Mouse (Mus musculus) neural tube, embryonic 14.5 days (tissue): Measurements from ENCODE around the gene Pard6b. TPM values are rescaled to one million over a fixed set of nuclear protein-coding genes. Genes with fewer than 3 reads are reported as not detected.
A peak's percentile ranks its signal among the peaks of the same experiment; 100 is the strongest.

Experiments
- ATAC-seq: fragments of 200-750 bp; cut with Nextera tagmentation; 2 replicates; pipeline ENCODE4 v1.8.0; 2017; ENCODE audit warnings: low read depth, mild to moderate bottlenecking, moderate TSS enrichment, moderate library complexity
- H3K27ac ChIP-seq: fragments of 300-500 bp; sonication (generic); 2 replicates; pipeline ENCODE4 v1.5.1; 2014; ENCODE audit warnings: low read depth, mild to moderate bottlenecking, control low read depth, low read length, moderate library complexity, mixed read lengths
- H3K27me3 ChIP-seq: fragments of 300-500 bp; sonication (generic); 2 replicates; pipeline ENCODE4 v1.6.1; 2014; ENCODE audit warnings: low read length; ENCODE audit not compliant: control insufficient read depth, insufficient read depth
- H3K36me3 ChIP-seq: fragments of 300-500 bp; sonication (generic); 2 replicates; pipeline ENCODE4 v1.6.1; 2014; ENCODE audit warnings: low read length, mixed read lengths; ENCODE audit not compliant: control insufficient read depth, insufficient read depth
- H3K4me1 ChIP-seq: fragments of 300-500 bp; sonication (generic); 2 replicates; pipeline ENCODE4 v1.6.1; 2014; ENCODE audit warnings: low read length; ENCODE audit not compliant: control insufficient read depth, insufficient read depth
- H3K4me2 ChIP-seq: fragments of 300-500 bp; sonication (generic); 2 replicates; pipeline ENCODE4 v1.6.1; 2014; ENCODE audit warnings: mild to moderate bottlenecking, low read depth, low read length, control low read depth
- H3K4me3 ChIP-seq: fragments of 300-500 bp; sonication (generic); 2 replicates; pipeline ENCODE4 v1.5.1; 2014; ENCODE audit warnings: low read depth, low read length, control low read depth, mixed read lengths
- H3K9ac ChIP-seq: fragments of 300-500 bp; sonication (generic); replicated peaks from 2 replicates; pipeline ENCODE4 v1.6.1; 2014; ENCODE audit warnings: low read depth, mild to moderate bottlenecking, control low read depth, low read length, mixed read lengths
- H3K9me3 ChIP-seq: fragments of 300-500 bp; sonication (generic); 2 replicates; pipeline ENCODE4 v1.6.1; 2016; ENCODE audit warnings: low read length; ENCODE audit not compliant: control insufficient read depth
- WGBS: fragments of 180-500 bp; shearing (Covaris S2); extraction: QIAGEN DNeasy Blood & Tissue Kit; methylation state at CpG from one replicate; pipeline ENCODE4 v1.1.7; 2014; 5-methylcytosine and 5-hydroxymethylcytosine counted together
- polyA plus RNA-seq: library from polyadenylated mRNA; unstranded; fragments of >200 nt; fragmentation: Nextera tagmentation; extraction: Ambion mirVana; gene quantifications from 2 replicates; pipeline ENCODE4 v1.2.1, GENCODE M21; 2014

The Pard6b gene
- polyA plus RNA-seq, 1 experiment from 2014 or later = 8.5 TPM

DNA sequence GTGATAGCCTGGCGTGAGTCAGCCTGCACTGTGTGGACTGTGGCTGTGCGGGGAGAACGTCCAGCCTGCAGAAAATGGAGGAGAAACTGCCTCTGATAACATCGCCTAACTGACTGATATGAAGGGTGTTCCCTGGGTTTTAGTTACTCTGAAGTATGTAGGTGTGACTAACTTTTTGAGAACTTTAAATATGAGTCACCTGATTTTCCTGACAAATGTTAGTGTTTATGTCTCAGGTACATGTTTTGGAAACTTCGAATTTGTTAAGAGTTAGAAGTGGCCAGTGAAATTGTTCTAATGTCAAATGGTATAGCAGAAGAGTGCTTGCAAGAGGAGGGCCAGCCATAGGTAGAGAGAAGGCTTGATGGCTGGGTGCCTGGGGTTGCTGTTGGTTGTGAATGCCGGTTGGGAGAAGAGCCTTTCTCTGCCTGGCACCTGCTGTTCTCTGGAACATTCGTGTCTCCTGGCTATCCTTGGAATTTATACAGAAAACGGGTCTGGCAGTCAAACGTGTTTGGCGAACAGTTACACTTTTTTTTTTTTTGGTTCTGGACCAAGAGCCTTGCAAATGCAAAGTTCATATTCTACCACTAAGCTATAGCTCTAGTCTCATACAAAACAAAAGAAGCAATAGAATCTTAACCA, 4.9 kb downstream of the Pard6b start:
- no peaks in the 10 kb centered on the region for H3K27me3 ChIP-seq
- no peak overlapping the region for H3K4me2 ChIP-seq
- WGBS = 70% methylated on average over 10 of the region's 10 CpGs
- H3K4me3 ChIP-seq = no peak overlapping the region
- H3K9ac ChIP-seq = no peak overlapping the region
- peaks cover 7% of the 10 kb centered on the region for H3K4me1 ChIP-seq
- no peaks in the 10 kb centered on the region for H3K36me3 ChIP-seq
- no peaks in the 10 kb centered on the region for H3K9me3 ChIP-seq
- ATAC-seq = no peak
- H3K27ac ChIP-seq = no peak overlapping the region

DNA sequence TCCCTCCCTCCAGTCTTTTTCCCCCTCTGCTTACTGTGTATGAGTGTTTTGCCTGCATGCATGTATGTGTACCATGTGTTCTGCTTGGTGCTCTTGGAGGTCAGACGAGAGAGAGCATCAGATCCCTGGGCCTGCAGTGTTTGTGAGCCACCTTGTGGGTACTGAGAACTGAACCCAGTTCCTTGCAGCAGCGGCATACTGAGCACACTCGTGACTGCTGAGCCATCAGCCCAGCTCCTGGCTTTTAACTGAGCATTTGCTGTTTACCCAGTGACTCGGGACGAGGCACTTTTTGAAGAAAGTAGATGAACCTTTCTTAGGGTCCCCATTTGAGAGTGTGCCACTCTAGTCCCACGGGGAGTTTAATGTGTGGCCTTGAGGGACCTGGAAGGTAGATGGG, 5.5 kb downstream of the Pard6b start:
- WGBS = 68% methylated on average over 6 of the region's 6 CpGs
- Histone ChIP-seq H3K27ac (no peak overlapping the region), H3K27me3 (no peaks in the 10 kb centered on the region), H3K9me3 (no peaks in the 10 kb centered on the region), H3K4me2 (no peak overlapping the region), H3K9ac (no peak overlapping the region), H3K4me1 (peaks cover 7% of the 10 kb centered on the region), H3K4me3 (no peak overlapping the region), H3K36me3 (no peaks in the 10 kb centered on the region)
- no peak for ATAC-seq

DNA sequence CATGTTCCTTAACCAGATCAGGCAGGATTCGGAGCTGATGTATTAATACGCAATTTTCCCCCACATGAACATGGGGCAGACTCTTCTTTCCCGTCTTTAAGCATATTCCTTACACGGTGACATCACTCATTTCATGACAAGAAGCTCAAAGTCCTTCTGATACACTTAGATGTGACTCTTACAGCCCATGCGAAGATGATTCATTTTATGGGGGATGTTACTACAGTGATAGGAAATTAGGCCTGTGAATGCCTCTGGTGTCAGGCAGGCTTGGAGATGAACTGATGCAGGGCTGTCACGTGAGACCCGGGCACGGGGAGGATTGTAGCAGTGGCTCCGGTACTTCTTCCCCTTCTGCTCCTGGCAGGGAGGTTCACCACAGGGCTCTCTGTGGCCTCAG, 6.0 kb downstream of the Pard6b start:
- Histone ChIP-seq H3K4me3 (no peak overlapping the region), H3K9me3 (no peaks in the 10 kb centered on the region), H3K9ac (no peak overlapping the region), H3K36me3 (no peaks in the 10 kb centered on the region), H3K27me3 (no peaks in the 10 kb centered on the region), H3K27ac (no peak overlapping the region), H3K4me1 (peaks cover 6% of the 10 kb centered on the region), H3K4me2 (no peak overlapping the region)
- 80% methylated on average over 9 of the region's 9 CpGs for WGBS
- ATAC-seq = no peak

DNA sequence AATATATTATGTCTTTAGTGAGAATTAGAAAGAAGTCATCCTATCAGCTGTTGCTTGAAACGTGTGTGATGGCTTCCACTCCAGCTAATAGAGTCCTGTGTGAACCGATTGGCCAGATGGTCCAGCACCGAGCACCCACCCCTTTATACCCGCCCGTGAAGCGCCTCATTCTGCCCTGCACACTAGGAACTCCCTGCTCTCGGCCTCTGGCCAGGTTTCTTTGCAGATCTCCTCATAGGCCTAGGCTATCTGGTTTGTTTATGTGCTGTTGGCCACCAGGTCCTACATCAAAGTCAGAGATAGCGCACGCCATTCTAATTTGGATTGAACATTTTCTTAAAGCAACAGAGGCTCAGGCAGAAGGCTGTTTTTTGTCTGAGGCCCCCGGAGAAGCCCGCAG, 10.8 kb downstream of the Pard6b start:
- Histone ChIP-seq H3K27ac (no peak overlapping the region), H3K4me3 (no peak overlapping the region), H3K9ac (no peak overlapping the region), H3K36me3 (no peaks in the 10 kb centered on the region), H3K27me3 (no peaks in the 10 kb centered on the region), H3K9me3 (no peaks in the 10 kb centered on the region), H3K4me1 (0 out of 2 replicates have a peak, but pooled peaks cover 2% of the 10 kb centered on the region), H3K4me2 (no peak overlapping the region)
- WGBS = 88% methylated on average over 11 of the region's 11 CpGs
- ATAC-seq = no peak

DNA sequence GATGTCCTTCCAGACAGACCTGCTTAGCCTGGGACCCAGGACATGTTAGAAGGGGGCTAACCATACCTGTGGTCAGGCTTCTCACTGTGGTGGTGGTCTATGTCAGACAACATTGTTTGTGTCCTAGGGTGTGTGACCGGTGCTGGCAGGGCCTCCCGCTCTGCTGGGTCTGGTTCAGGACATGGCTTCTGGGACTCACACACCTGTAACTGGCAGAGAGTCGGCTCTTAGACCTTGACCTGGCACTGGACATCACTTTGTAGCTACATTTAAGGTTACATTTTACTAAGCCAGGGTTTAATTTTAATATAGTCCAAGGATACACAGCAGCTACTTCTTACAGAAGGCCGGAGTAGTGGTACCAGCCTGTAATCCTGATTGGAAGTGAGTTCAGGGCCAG, 12.3 kb downstream of the Pard6b start:
- no peaks in the 10 kb centered on the region for H3K36me3 ChIP-seq
- no peak for ATAC-seq
- H3K4me1 ChIP-seq = 0 out of 2 replicates have a peak, but pooled peaks cover 2% of the 10 kb centered on the region
- no peak overlapping the region for H3K27ac ChIP-seq
- H3K4me3 ChIP-seq = no peak overlapping the region
- H3K27me3 ChIP-seq = no peaks in the 10 kb centered on the region
- H3K9me3 ChIP-seq = no peaks in the 10 kb centered on the region
- 92% methylated on average over 4 of the region's 4 CpGs for WGBS
- no peak overlapping the region for H3K9ac ChIP-seq
- H3K4me2 ChIP-seq = no peak overlapping the region

DNA sequence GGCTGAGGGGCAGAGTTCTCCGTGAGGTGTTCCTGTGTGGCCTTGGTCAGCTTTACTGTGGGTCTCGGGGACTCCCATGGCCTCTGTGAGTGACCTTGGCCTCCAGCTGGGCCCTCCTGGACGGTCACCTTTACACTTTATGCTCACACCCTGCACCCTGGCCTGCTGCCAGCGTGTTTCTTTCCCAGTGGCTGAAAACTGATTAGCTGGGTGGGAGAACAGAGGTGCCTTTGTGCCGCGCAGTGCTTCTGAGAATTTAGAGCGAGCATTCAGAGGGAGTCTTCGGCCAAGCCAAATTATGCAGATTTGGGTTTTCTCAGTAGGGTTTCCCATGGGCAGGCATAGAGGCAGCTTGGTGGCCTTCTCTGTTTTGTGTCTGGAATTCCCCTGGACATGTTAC, 14.3 kb downstream of the Pard6b start:
- no peak overlapping the region for H3K4me3 ChIP-seq
- no peak overlapping the region for H3K9ac ChIP-seq
- peaks cover 4% of the 10 kb centered on the region; the same call in 1 of the 2 replicates for H3K36me3 ChIP-seq
- H3K27me3 ChIP-seq = no peaks in the 10 kb centered on the region
- ATAC-seq = peak; percentile 78
- H3K9me3 ChIP-seq = no peaks in the 10 kb centered on the region
- no peak overlapping the region for H3K4me2 ChIP-seq
- WGBS = 31% methylated on average over 8 of the region's 8 CpGs
- H3K27ac ChIP-seq = peak overlapping the region; percentile 59
- H3K4me1 ChIP-seq = 0 out of 2 replicates have a peak, but pooled peaks cover 2% of the 10 kb centered on the region

DNA sequence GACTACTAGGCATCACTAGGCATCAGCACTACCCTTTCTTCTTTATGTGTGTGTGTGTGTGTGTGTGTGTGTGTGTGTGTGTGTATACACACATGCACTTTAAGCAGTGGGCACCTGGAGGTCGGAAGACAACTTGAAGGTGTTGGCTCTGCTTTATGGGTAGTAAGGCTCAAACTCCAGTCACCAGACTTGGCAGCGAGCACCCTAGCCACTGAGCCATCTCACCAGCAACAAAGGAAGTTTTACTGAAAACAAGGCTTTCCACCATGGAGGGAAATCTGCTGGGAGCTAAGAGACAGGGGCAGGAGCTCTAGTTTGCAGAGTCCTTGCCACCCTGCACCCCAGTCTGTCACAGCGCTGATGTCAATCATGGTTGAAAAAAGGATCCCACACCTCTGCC, 15.7 kb downstream of the Pard6b start:
- Histone ChIP-seq H3K4me3 (no peak overlapping the region), H3K9me3 (no peaks in the 10 kb centered on the region), H3K27me3 (no peaks in the 10 kb centered on the region), H3K9ac (no peak overlapping the region), H3K27ac (no peak overlapping the region), H3K4me1 (0 out of 2 replicates have a peak, but pooled peaks cover 2% of the 10 kb centered on the region), H3K4me2 (no peak overlapping the region), H3K36me3 (peaks cover 7% of the 10 kb centered on the region; the same call in 1 of the 2 replicates)
- 87% methylated on average over 3 of the region's 3 CpGs for WGBS
- no peak for ATAC-seq

DNA sequence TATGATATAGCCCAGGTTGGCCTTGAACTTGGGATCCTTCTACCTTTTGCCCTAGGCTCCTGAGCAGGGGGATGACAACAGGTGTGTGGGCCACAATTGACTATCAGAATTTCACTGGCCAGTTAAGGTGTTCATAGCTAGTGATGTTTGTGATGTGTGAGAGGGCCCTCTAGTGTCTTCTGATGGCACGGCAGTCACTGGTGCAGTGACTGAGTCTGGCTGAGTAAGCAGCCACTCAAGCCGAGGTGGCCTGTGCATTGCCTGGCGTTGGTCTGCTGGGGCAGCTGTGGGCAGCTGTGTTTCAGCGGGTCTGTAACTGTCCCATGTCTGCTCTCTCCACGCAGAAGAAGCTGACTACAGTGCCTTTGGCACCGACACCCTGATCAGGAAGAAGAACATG, 17.2 kb downstream of the Pard6b start:
- Histone ChIP-seq H3K4me3 (no peak overlapping the region), H3K9me3 (no peaks in the 10 kb centered on the region), H3K9ac (no peak overlapping the region), H3K4me2 (no peak overlapping the region), H3K4me1 (0 out of 2 replicates have a peak, but pooled peaks cover 2% of the 10 kb centered on the region), H3K27me3 (no peaks in the 10 kb centered on the region), H3K36me3 (peaks cover 7% of the 10 kb centered on the region; the same call in 1 of the 2 replicates), H3K27ac (no peak overlapping the region)
- peak; percentile 51; the same call in 1 of the 2 replicates for ATAC-seq
- WGBS = 48% methylated on average over 6 of the region's 6 CpGs

DNA sequence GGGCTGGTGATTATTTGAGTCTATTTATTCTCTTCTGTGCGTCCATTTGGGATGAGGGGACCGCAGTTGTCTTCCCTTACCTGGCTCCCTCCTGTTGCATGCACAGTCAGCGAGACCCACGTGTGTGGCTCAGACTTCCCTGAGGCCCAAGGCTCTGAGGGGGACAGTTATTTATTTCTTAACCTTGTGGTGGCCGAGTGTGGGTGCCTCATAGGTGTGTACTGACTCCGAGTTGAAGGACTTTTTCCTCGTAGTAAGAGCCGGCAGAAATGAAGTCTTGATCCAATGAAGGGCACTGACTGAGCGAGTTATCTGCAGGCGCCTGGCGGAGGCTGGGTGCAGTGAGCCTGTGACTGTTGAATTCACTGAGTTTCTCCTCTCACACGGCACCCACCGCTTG, 19.2 kb downstream of the Pard6b start:
- WGBS = 87% methylated on average over 13 of the region's 13 CpGs
- no peak overlapping the region for H3K9ac ChIP-seq
- H3K4me2 ChIP-seq = no peak overlapping the region
- H3K4me3 ChIP-seq = no peak overlapping the region
- H3K9me3 ChIP-seq = no peaks in the 10 kb centered on the region
- H3K27ac ChIP-seq = no peak overlapping the region
- 0 out of 2 replicates have a peak, but pooled peaks cover 2% of the 10 kb centered on the region for H3K4me1 ChIP-seq
- peaks cover 7% of the 10 kb centered on the region; the same call in 1 of the 2 replicates for H3K36me3 ChIP-seq
- no peak for ATAC-seq
- H3K27me3 ChIP-seq = no peaks in the 10 kb centered on the region
